Mouse (Mus musculus) intestine, embryonic 16.5 days (tissue): ENCODE measurements around the gene Strc. TPM values are rescaled to one million over a fixed set of nuclear protein-coding genes. Genes with fewer than 3 reads are reported as not detected.

Experiments used
- ATAC-seq: fragments of 200-750 bp; cut with Nextera tagmentation; 2 replicates; pipeline ENCODE4 v1.8.0; 2017; ENCODE audit warnings: moderate TSS enrichment, moderate library complexity
- H3K27ac ChIP-seq: fragments of 300-500 bp; sonication (generic); 2 replicates; pipeline ENCODE4 v1.5.1; 2014; ENCODE audit warnings: mild to moderate bottlenecking, low read length
- H3K27me3 ChIP-seq: fragments of 300-500 bp; sonication (generic); replicated peaks from 2 replicates; pipeline ENCODE4 v1.6.1; 2014; ENCODE audit warnings: low read length, control low read depth, mixed read lengths; ENCODE audit not compliant: control insufficient read depth, insufficient read depth
- H3K36me3 ChIP-seq: fragments of 300-500 bp; sonication (generic); 2 replicates; pipeline ENCODE4 v1.6.1; 2014; ENCODE audit warnings: low read length, control low read depth; ENCODE audit not compliant: control insufficient read depth, insufficient read depth
- H3K4me1 ChIP-seq: fragments of 300-500 bp; sonication (generic); 2 replicates; pipeline ENCODE4 v1.6.1; 2014; ENCODE audit warnings: low read length, control low read depth, mixed read lengths; ENCODE audit not compliant: control insufficient read depth, insufficient read depth
- H3K4me2 ChIP-seq: fragments of 300-500 bp; sonication (generic); 2 replicates; pipeline ENCODE4 v1.6.1; 2014; ENCODE audit warnings: low read depth, low read length, control low read depth
- H3K4me3 ChIP-seq: fragments of 300-500 bp; sonication (generic); 2 replicates; pipeline ENCODE4 v1.5.1; 2014; ENCODE audit warnings: mild to moderate bottlenecking, low read length
- H3K9ac ChIP-seq: fragments of 300-500 bp; sonication (generic); 2 replicates; pipeline ENCODE4 v1.6.1; 2014; ENCODE audit warnings: low read depth, low read length
- H3K9me3 ChIP-seq: fragments of 300-500 bp; sonication (generic); 2 replicates; pipeline ENCODE4 v1.6.1; 2016; ENCODE audit warnings: low read length, control low read depth; ENCODE audit not compliant: control insufficient read depth
- WGBS: fragments of 180-500 bp; shearing (Covaris S2); extraction: QIAGEN DNeasy Blood & Tissue Kit; methylation state at CpG from one replicate; pipeline ENCODE4 v1.1.7; 2014; 5-methylcytosine and 5-hydroxymethylcytosine counted together
- polyA plus RNA-seq: library from polyadenylated mRNA; unstranded; fragments of >200 nt; fragmentation: Nextera tagmentation; extraction: Ambion mirVana; gene quantifications from 2 replicates; pipeline ENCODE4 v1.2.1, GENCODE M21; 2015

Gene Strc
- polyA plus RNA-seq, 1 experiment from 2014 or later, result 0.04 TPM

DNA sequence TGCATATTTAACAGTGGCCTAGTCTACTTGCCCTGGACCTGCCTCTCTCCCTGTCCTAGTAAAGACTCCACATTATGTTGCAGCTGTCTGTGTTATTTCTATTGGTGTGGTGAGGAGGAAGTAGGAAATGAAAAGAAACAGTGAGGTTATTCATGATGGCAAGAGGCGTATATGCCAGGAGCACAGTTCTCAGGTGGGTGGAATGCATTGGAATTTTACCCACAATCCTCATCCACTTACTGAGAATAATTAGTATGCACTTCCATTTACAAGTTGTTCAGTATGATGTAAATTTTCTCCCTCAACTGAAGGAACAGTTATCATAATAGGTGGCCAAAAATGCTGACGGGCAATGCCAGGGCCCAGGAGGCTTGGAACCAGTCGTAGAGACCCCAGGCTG is 23.3 kb downstream of the Strc start:
- ATAC-seq, result no peak
- no peaks in the 10 kb centered on the region for H3K9me3 ChIP-seq
- no peak overlapping the region for H3K4me3 ChIP-seq
- 86% methylated on average over 3 of the region's 3 CpGs for WGBS
- H3K27ac ChIP-seq, result no peak overlapping the region
- H3K27me3 ChIP-seq, result no peaks in the 10 kb centered on the region
- H3K4me1 ChIP-seq, result peaks cover 6% of the 10 kb centered on the region
- H3K36me3 ChIP-seq, result no peaks in the 10 kb centered on the region
- H3K4me2 ChIP-seq, result no peak overlapping the region
- no peak overlapping the region for H3K9ac ChIP-seq

DNA sequence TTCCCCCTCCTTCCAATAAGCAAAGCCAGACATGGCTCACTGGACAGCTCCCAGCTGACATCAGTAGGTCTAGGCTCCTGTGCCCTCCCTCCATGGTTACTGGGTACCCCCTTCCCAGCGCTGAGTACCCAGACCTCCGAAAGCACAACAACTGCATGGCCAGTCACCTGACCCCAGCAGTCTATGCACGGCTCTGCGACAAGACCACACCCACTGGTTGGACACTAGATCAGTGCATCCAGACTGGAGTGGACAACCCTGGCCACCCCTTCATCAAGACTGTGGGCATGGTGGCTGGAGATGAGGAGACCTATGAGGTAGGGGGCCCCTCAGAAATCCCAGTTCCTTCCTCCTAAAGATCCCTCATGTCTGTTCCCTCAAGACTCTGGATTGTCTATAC is 27.5 kb downstream of the Strc start:
- H3K36me3 ChIP-seq, result no peaks in the 10 kb centered on the region
- ATAC-seq, result no peak
- peak overlapping the region; percentile 62 for H3K4me2 ChIP-seq

DNA sequence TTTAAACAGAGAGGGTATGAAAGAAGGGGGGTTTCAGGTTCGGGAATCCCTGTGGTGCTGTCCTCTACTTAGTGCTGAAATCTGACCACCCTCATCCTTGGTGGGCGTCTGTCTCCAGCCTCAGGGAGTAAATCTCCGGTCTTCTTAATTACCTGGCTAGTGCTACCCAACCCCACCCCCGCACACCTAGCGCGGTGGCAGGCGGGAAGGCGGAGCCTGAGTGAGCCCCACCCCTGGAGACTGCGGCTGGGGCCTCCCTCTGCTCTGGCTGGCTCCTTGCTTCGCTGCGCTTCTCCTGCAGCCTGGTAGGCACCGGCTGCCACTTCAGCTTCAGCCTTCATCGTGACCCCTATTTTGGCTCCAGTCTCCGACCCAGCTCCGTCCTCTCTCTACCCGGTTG is 28.6 kb downstream of the Strc start:
- WGBS, result under 1% methylated on average over 16 of the region's 16 CpGs
- Histone ChIP-seq H3K4me3 (peak overlapping the region; percentile 56), H3K4me2 (peak overlapping the region; percentile 62), H3K9me3 (no peaks in the 10 kb centered on the region), H3K36me3 (no peaks in the 10 kb centered on the region), H3K4me1 (peaks cover 16% of the 10 kb centered on the region), H3K9ac (peak overlapping the region; percentile 66), H3K27me3 (no peaks in the 10 kb centered on the region), H3K27ac (peak overlapping the region; percentile 95)
- ATAC-seq, result peak; percentile 79

More for the DNA sequence above, 27.5 kb downstream of the Strc start:
- Histone ChIP-seq H3K4me1 (peaks cover 9% of the 10 kb centered on the region), H3K27ac (peak overlapping the region; percentile 57), H3K4me3 (peak overlapping the region; percentile 56), H3K27me3 (no peaks in the 10 kb centered on the region), H3K9ac (peak overlapping the region; percentile 66; the same call in 1 of the 2 replicates), H3K9me3 (no peaks in the 10 kb centered on the region)
- 46% methylated on average over 4 of the region's 4 CpGs for WGBS

DNA sequence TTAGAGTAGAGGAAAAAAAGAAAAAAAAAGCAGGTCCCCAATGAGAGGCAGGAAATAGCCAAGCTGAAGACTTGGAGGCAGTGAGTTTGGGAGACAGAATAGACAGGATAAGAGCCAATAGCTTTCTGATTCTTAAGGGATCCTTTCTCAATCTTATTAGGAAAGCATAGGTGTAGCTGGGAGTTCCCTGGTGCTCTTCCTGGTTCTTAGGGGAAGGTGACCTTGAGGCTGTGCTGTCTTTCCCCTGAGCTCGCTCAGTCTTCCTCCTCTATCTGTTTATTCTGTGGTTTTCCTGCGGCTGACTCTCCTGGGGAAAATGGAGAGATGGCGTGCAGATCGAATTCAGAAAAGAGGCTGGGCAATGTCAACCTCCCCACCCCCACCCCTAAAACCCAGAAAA is 29.0 kb downstream of the Strc start:
- peak; percentile 39 for ATAC-seq
- H3K9ac ChIP-seq, result peak overlapping the region; percentile 66
- WGBS, result 3% methylated on average over 4 of the region's 4 CpGs

DNA sequence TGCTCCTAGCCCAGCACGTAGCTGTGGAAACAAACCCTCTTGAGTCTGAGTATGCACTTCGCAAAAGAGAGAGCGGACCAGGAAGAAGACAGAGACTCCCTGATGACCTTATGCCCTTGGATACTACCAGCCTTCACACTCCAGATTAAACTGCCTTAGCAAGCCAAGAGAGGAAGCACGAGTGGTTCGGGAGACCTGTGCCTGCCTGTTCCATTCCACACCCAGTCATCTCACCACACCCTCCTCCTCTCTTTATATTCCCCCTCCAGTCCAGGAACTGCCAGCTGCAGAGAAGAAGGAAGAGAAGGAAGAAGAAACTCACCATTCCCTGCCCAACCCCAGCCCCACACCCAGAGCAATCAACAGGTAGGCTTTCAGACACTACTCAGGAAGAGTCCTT is 29.5 kb downstream of the Strc start, which contains the start of gene Ckmt1:
Gene Ckmt1, plus strand, starts transcription at position 221 of the 400 bp plus-strand sequence.
- WGBS, result 37% methylated on average over 5 of the region's 5 CpGs

More for the DNA sequence above, 29.0 kb downstream of the Strc start:
- Histone ChIP-seq H3K36me3 (no peaks in the 10 kb centered on the region), H3K27me3 (no peaks in the 10 kb centered on the region), H3K4me3 (peak overlapping the region; percentile 56), H3K4me1 (peaks cover 16% of the 10 kb centered on the region), H3K27ac (peak overlapping the region; percentile 95), H3K4me2 (peak overlapping the region; percentile 62), H3K9me3 (no peaks in the 10 kb centered on the region)

DNA sequence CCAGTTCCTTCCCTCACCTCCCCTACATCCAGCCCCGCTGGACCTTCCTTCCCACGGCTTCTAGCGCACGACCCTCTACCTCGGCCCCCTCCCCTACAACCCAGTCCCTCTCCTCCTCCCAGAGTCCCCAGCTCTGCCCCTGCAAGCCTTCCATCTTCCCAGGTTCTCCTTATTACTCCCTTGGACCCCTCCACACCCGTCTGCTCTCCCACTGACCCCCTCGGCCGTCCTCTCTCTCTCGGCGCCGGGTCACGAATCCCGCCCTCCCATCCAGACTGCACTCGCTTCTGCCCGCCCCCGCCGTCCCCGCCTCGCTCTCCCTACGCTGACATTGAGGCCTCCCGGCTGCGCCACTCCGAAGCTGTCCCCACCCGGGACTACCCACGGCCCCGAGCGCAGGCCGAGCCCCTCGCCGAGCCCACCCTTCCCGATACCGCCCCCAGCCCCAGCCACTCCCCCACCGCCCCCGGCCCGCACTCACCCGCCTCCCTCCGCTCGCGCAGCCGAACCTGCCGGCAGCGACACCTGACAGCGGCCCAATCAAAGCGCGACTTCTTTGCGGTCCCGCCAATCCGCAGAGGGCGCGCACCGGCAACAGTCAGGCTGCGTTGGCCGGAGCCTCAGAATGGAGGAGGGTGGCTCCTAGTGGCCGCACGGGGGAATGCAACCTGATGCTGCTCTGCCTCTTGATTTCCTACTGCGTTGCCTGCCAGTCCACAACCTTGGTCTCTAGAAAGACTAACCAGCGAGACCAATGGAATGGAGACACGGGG is 32.0 kb downstream of the Strc start, which contains the start of gene Ppip5k1:
Gene Ppip5k1, minus strand, starts transcription at position 577 of the 773 bp plus-strand sequence.
- ATAC-seq, result peak; percentile 85
- peak within 1 kb of the TSS; percentile 88 for H3K4me2 ChIP-seq
- H3K27ac ChIP-seq, result peak within 1 kb of the TSS; percentile 26; the same call in 1 of the 2 replicates
- no peaks in the 10 kb centered on the region for H3K9me3 ChIP-seq
- H3K4me1 ChIP-seq, result peaks cover 16% of the 10 kb centered on the region
- H3K27me3 ChIP-seq, result no peaks in the 10 kb centered on the region
- peak within 1 kb of the TSS; percentile 70 for H3K4me3 ChIP-seq
- H3K36me3 ChIP-seq, result no peaks in the 10 kb centered on the region
- WGBS, result under 1% methylated on average over 58 of the region's 58 CpGs
- H3K9ac ChIP-seq, result peak within 1 kb of the TSS; percentile 82

More for the DNA sequence above, 29.5 kb downstream of the Strc start, which contains the start of gene Ckmt1:
- H3K27ac ChIP-seq, result peak within 1 kb of the TSS; percentile 95
- H3K4me3 ChIP-seq, result peak within 1 kb of the TSS; percentile 56
- no peaks in the 10 kb centered on the region for H3K27me3 ChIP-seq
- peak; percentile 69 for ATAC-seq
- peaks cover 16% of the 10 kb centered on the region for H3K4me1 ChIP-seq
- no peaks in the 10 kb centered on the region for H3K36me3 ChIP-seq
- H3K4me2 ChIP-seq, result peak within 1 kb of the TSS; percentile 62
- peak within 1 kb of the TSS; percentile 66 for H3K9ac ChIP-seq
- no peaks in the 10 kb centered on the region for H3K9me3 ChIP-seq

DNA sequence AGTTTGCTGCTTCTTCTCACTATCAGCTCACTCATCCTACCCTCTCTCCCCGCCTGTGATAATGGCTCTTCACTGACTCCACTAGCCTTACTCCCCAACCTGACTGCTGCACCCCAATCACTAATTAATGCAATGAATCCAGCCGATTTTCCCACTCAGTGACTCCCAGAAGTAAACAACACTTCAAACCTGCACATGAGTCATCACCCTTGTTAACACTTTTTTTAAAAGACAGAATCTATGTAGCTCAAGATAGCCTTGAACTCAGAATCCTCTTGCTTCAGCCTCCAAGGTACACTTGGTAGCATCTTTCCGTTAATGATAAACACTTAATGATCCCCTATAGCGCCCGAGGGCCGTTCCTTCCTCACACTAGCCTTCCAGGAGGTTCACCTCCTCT is 32.6 kb downstream of the Strc start:
- peak overlapping the region; percentile 88 for H3K4me2 ChIP-seq
- under 1% methylated on average over 6 of the region's 6 CpGs for WGBS
- H3K27me3 ChIP-seq, result no peaks in the 10 kb centered on the region
- peak overlapping the region; percentile 26; the same call in 1 of the 2 replicates for H3K27ac ChIP-seq
- ATAC-seq, result no peak
- H3K9ac ChIP-seq, result peak overlapping the region; percentile 82
- H3K4me3 ChIP-seq, result peak overlapping the region; percentile 70
- H3K36me3 ChIP-seq, result no peaks in the 10 kb centered on the region
- H3K9me3 ChIP-seq, result no peaks in the 10 kb centered on the region
- peaks cover 11% of the 10 kb centered on the region; the same call in 1 of the 2 replicates for H3K4me1 ChIP-seq

DNA sequence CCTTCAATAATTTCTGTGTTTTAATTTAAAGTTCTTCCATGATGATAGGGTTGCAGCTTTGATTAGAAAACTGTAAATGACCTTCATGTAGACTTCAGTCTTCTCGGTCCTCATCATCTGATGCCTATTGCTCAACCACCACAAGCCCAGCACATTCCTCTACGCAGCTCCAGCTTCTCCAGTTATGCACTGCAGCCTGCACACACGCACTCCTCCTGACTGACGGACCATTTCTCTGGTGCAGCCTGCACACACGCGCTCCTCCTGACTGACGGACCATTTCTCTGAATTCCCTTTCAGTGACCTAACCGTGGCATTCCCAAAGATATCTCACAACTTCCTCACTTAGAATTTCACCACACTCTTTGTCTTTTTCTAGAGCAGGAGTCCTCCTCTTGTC is 33.8 kb downstream of the Strc start:
- Histone ChIP-seq H3K4me2 (no peak overlapping the region), H3K27me3 (no peaks in the 10 kb centered on the region), H3K4me1 (peaks cover 7% of the 10 kb centered on the region; the same call in 1 of the 2 replicates), H3K4me3 (no peak overlapping the region), H3K9me3 (no peaks in the 10 kb centered on the region), H3K27ac (no peak overlapping the region), H3K36me3 (no peaks in the 10 kb centered on the region), H3K9ac (peak overlapping the region; percentile 8; the same call in 1 of the 2 replicates)
- no peak for ATAC-seq
- WGBS, result 69% methylated on average over 8 of the region's 8 CpGs

DNA sequence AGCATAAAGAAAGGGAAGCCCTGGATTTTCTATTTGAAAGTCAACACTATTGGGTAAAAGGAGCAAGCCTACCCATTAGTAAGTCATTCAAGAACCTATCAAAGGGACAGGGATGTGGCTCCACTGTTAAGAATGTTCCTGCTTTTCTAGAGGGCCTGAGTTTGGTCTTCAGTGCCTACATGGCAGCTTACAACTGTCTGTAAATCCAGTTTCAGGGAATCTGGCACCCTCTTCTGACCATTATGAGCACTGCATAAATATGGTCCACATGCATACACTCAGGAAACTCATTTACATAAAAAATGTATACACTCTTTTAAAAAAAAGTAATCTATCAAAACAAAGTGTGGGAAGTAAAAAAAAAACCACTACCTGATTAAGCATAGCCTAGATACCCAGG is 47.9 kb downstream of the Strc start:
- H3K4me1 ChIP-seq, result no peaks in the 10 kb centered on the region
- no peak overlapping the region for H3K9ac ChIP-seq
- no peak overlapping the region for H3K27ac ChIP-seq
- ATAC-seq, result no peak
- no peak overlapping the region for H3K4me2 ChIP-seq
- H3K9me3 ChIP-seq, result no peaks in the 10 kb centered on the region
- H3K36me3 ChIP-seq, result peaks cover 3% of the 10 kb centered on the region
- H3K27me3 ChIP-seq, result no peaks in the 10 kb centered on the region
- no peak overlapping the region for H3K4me3 ChIP-seq
